Mouse (Mus musculus): ENCODE measurements around the gene Dido1.

The Dido1 gene

DNA sequence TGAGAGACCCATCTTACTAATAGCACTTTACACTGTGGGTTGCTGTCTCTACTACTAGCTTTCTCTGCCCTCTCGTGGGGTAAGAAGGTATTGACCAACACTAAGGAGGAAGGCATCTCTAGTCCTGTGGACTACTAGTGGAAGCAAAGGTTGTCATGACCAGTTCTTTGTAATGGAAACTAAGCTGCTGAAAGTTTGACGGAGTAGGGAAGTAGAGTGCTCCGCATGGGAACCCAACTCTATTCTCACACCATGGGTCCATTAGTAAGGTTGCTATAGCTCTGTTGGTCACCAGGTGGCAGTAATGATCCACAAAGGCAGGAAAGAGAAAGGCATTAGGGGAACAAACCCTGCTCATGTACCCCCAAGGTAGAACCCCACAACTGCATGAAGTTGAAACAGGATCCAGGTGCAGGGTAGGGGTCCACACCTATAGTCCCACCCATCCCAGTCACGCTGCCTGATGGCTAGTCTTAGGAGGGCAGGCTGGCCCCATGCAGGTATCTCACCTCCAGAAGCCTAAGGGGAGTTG is 31.1 kb downstream of the Dido1 start:
- DNase-seq = peak; percentile 95

DNA sequence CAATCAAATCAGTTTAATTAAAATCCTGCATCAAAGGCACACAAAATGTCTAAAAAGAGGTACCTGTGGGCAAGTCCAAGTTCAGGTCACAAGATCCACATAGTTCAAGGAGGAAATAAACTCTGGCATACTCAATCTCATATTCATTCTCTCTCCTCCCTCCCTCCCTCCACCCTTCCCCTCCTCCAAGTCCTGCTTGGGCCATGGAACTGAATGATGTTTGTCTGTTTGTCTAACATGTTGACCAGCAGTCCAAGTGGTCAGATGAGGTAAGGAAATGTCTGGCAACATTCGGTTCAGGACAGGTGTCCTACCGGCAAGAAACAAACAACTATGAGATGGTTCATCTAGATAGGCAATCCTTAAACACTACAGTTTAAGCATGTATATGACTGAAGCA is 33.1 kb downstream of the Dido1 start:
- peak; percentile 74 for DNase-seq

DNA sequence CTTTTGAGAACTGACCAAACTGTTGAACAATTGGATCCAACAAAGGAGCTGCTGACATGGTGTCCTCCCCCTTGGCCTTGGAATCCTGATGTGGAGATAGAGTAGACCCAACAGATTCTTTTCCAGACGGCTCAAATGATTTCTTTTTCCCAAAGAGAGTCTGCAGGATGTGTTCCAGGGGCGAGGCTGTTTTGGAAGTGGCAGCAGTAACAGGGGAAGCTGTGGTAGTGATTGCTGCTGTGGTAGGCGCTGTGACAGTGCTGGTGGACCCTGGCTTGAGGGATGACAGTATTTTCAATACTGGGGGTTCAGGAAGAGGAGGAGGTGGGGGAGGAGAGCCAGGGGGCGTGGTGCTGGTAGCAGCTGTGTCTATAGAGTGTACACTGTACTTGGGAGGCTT is 47.8 kb downstream of the Dido1 start:
- DNase-seq = peak; percentile 84

DNA sequence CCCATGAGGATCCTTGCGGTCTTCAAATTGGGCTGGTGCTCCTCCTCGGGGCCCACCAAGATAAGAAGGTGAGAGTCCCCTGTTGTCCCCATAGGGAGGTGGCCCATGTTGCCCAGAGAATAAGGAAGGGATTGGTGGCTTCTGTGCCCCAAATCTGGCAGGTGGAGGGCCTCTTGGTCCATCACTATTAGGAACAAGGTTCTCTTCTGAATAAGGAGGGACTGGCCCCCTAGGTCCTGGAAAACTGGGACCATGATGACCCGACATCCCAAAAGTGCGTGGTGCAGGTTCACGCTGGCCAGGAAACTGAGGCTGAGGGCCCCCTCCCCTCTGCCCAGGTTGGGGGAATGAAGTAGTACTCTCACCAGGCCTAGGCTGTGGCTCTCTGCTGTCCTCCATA is 49.3 kb downstream of the Dido1 start:
- DNase-seq = peak; percentile 90

DNA sequence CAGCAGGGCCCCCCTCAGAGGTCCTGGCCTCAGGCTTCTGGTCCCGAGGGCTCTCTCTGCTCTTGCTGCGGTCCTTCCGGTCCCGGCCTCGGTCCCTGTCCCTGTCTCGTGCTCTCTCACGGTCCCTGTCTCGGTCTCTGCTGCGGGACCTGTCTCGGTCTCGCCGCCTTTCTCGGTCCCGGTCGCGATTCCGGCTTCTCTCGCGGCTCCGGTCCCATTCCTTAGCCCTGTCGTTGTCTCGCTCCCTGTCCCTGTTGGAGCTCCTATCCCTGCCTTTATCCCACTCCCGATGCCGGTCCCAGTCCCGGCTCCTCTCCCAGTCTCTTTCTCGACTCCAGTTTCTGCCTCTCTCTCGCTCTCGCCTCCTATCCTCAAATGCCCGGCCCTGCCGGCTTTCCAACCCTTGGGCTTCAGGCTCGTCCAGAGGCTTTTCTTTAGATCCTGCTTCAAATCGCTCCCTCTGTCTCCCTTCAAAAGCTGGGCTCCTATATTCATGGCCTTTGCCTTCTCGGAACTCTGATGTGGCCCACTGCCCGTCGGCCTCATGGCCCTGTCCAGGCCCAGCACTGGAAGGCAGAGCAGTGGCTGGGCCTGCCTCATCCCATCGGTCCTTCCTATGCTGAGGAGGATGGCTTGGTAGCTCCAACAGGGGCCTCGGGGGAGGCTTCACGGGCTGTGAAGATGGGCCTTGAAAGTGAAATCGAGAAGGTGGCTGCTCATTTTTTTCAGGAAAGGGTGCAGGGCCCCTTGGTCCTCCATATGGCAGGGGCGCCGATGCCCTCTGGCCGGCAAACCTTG is 50.2 kb downstream of the Dido1 start:
- DNase-seq = peak; percentile 90

DNA sequence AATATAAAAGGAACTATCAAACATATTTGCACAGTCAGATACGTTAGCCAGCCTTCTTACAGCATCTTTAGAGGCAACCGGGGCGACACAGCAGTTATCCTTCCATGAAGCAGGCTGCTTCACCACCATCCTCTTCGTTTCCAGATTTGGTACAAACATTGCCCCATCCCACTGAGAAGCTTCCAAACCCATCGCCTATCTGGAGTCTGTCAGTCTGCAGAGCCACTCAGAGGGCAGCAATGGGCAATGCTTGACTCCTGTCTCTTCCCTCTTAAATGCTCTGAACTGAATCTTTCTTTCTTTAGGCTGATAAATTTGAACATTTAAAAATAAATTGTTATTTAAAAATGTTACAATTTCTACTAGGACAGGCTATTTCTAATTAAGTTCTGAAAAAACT is 51.4 kb downstream of the Dido1 start:
- DNase-seq = peak; percentile 66

DNA sequence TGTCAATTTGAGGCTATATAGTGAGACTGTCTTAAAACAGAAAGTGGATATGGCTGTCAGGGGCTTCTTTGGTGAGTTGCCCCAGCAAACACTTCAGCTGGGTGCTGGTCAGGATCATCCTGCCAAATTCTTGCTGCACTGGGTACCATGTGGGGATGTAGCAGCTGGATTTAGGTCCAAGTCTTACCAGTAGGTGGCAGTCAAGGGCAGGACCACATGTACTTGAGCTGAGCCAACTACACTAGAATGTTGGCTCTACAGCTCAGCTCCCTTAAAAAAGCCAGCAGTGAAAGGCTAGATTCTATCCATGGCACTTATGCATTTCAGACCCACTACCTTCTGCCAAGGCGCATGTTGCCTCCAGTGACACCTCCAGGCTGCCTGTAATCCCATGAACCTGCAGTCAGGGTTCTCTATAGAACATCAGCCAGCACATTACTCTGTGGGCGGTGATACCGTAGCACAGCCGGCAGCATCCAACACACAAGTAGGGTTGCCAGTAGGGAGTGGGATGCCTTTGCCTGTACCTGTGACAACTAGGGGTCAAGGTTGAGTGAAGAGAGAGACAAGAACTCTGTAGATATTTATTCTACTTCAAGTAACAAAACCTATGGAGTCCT is 52.3 kb downstream of the Dido1 start:
- peak; percentile 96 for DNase-seq

DNA sequence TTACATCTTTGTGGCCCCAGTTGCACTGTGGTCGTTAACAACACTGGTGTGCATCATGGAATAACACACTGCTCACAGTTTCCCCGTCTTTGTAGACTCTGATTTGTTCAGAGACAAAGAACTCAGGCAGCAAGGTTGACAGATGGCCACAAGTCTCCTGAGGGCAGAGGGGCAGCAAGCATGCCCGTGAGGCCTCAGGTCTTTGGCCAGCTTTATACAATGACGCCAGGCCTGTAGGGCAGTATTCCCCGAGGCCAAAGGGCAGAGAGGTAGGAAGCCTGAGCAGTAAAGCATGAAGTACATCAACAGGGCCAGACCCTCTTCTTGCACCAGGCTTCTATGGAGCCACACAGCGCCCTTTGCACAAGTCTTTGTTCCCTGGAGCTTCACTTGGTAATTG is 54.6 kb downstream of the Dido1 start:
- DNase-seq = peak; percentile 44

DNA sequence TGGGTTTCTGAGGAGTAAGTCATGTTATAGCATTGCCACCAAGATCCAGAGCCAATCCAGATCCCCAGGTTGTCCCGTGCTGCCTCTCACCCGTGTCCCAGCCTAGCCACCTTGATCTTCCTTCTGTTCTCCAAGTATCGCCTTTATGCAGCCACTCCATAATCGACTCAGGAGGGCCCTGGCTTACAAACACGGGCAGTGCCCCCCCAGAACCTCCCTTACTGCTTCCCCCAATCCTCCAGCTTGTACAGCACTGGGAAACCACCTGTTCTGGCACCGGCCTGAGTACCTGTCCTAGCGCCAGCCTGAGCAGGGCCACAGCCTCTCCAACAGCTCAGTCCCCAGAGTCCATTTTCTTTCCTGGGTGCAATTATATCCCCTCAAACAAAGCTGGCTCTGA is 55.1 kb downstream of the Dido1 start:
- peak; percentile 64 for DNase-seq

DNA sequence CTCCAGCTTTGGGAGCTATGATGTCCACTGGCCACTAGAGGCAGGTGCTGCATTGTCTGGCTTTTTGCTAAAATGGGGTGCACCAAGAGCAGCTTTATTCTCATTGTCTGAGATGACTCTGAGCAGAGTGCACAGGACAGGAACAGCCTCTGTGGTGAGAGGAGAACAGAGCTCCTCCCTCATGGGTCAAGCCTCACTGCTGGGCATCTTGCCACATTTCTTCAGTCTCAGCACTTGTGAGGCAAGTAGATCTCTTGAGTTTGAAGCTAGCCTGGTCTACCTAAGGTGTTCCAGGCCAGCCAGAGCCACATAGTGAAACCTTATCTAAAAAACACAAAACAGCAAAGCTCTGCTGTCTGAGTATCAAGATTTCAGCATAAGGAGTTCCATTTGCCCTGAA is 63.0 kb downstream of the Dido1 start:
- peak; percentile 64 for DNase-seq

DNA sequence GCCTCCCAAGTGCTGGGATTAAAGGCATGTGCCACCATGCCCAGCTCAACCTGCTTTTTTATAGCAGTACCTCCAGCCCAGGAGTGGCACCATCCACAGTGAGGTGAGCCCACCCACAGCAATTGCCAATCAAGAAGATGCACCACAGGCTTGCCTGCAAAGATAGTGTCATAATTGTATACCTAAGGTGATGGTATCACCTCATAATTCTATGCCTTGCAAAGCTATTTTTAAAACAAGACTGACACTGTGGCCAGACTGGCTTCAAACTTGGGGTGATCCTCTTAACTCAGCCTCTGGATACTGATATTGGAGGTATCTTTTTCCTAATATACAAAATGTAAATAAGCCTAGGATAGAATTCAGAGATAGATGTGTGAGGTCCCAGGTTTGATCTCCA is 66.2 kb downstream of the Dido1 start:
- peak; percentile 79 for DNase-seq

DNA sequence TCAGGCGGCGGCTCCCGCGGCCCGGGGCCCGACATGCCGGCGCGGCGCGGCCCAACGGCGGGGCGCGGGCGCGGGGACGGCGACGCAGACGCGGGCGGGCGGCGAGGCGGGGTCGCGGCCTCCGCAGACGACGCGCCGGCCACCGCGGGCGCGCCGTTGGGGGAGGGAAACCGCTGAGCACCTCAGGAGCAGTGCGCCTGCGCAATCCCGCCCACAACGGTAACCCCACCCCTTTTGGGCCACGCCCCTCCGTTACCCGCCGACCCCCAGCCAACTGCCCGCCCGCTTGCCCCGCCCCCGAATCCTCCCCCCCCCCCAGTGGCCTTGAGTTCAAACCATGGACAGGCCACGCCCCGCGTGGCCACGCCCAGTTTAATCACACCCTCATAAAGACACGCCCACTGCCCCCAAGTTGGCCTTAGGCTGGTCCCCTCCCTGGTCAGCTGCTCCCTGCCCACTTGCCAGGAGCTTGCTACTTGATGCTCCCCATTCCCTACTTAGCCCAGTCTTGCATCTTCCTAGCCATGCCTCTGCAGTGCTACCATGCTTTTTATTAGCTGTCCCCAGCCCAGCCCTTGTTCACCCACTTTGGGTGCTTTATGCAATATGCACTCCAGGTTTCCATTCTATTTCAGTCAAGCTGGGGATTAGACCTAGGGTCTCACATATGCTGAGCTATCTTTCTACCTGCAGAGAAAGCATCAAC is 67.1 kb downstream of the Dido1 start, which contains the start of gene Tcfl5:
TSS of gene Tcfl5 (minus strand) at position 154 of the 706 bp plus-strand sequence.
- peak; percentile 70 for DNase-seq

DNA sequence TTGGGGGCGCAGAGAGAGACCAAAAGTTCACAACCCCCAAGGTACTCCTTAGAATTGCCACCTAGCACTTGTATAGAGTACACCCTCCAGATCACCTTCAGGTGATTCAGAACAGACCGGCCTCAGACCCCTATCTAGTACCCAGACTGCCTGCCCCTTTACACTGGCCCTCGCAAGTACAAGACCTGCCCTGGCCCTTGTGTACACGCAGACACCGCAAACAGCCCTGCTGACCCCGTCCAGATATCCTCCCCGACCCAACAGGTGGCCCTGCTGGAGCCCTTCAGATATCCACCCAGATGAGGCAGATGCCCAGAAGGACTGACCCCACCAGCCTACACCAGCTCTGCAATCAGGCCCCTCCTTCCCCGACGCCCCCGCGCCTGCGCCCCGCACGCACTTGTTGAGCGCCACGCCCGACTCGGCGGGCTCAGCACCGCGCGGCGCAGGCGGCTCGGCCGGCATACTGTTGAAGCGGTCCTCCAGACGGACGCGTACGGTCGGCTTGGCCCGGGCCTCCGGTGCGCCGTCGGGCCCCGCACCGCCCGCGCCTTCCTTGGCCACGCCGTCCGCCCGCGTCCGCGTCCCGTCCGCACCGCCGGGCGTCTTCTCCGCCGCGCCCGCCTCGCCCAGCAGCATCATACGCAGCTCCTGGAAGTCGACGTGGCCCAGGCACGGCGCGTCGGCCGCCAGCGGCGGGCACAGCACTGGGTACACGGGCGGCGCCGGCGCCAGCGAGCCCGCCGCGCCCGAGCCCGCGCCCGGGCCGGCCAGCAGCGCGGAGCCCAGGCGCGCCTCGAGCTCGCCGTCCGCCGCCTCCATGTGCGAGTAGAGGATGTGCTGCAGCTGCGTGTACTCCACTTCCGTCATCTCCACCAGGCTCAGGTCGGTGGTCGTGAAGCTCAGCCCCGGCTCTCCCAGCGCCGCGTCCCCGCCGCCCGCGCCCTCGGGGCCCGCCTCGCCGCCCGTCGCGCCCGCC is 67.9 kb downstream of the Dido1 start:
- peak; percentile 84 for DNase-seq

DNA sequence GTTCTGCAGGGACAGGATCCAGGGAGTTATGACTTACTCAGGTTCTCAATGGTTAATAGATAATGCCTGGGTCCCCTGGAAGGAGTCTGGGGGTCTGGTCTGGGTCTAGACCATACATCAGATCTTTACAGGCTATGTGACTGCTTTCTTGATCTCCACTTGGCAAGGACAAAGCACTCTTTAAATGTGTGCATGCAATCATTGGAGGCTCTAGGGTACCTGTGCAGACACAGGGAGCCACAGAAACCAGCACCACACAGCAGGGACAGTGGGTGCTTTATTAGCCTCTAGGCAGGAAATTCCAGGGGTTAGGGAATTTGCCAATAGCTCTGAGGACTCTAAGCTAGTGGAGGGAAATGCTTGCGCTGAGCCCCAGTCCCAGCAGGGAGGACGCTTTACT is 97.9 kb downstream of the Dido1 start:
- no peak for DNase-seq

DNA sequence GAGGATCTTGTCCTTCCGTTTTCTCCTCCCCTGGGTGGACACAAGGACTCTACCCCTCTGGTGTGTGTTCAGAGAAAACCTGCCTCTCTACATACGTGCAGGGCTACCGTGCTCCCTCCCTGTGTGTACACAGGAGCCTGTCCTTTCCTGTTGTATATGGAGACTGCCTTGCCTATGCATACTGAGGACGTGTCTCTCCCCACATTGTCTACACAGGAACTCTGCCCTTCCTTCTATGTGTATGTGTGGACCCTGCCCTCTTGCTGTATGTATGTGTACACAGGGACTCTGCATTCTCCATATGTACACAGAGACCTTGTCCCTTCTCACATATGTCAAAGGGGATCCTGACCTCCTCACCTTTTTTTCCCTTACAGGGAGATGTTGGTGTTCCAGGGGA is 99.5 kb downstream of the Dido1 start:
- DNase-seq = no peak

Measured in heart, adult 11 months (tissue).